7 mouse cellular contexts compared by ENCODE assay signal in the genomic region with DNA sequence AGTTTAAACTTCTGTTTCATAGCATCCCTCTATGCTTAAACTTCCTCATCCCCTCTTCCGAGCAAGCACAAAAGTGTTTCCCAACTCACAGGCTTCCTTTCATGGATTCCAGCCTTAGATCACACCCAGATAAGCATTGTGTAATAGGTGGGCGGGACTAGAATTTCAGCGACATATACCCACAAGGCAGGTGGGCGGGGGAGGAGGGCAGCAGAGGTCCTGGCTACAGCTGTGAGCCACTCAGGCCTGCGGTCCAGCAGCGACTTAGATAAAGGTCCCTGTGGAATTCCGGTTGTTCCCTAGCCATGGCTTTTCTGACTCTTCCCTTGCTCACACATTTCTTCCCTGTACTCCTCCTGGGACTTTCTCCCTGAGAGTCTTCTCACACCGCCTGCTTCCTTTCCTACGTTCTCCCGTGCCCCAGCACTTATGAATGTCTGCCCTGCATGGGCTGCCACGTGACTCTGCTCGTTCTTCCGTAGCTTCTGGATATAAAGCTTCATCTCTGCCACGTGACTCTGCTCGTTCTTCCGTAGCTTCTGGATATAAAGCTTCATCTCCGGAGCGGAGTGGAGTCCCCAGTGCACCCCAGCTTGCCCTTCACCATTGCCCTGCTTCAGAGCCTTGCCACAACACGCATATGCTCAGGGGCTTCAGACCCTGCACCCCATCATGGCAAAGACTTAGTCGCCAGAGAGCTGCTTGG.
DNase-seq lines count a peak whose midpoint lies in the region; ATAC-seq and TF ChIP-seq lines count a peak whose summit lies in the region.

No protein-coding gene starts in this region.

- peak; percentile 26 to 57; a peak in 2 of 4 replicates for ATAC-seq in hematopoietic stem cell, adult 5-6 weeks (replicated peaks in 1 of 2; ENCODE audit: insufficient read depth in 1 of 2, low FRiP score in 2 of 2, low TSS enrichment in 1 of 2, low read depth in 1 of 2, poor library complexity in 2 of 2, severe bottlenecking in 2 of 2)
- peak; percentile 44; the same call in 1 of the 2 replicates for ATAC-seq in midbrain, postnatal 0 days (ENCODE audit: low FRiP score)

- peaks cover 48% of the 10 kb centered on the region for H3K4me1 ChIP-seq in embryonic facial prominence, embryonic 10.5 days
- peaks cover 9% of the 10 kb centered on the region; the same call in 1 of the 2 replicates for H3K4me1 ChIP-seq in liver, adult 2 months (ENCODE audit: control insufficient read depth, insufficient read depth, low read length)
- H3K4me1 ChIP-seq in midbrain, postnatal 0 days (ENCODE audit: insufficient read depth, low read length) = no peaks in the 10 kb centered on the region

- WGBS in embryonic facial prominence, embryonic 10.5 days = 53% methylated on average over 20 of the region's 20 CpGs
- WGBS in liver, adult 2 months = 42% methylated on average over 20 of the region's 20 CpGs
- WGBS in midbrain, postnatal 0 days = 25% methylated on average over 20 of the region's 20 CpGs

- H3K27me3 ChIP-seq in embryonic facial prominence, embryonic 10.5 days (replicated peaks; ENCODE audit: low read depth, poor library complexity, severe bottlenecking) = no peaks in the 10 kb centered on the region
- H3K27me3 ChIP-seq in liver, adult 2 months (ENCODE audit: control insufficient read depth, insufficient read depth, low read length) = no peaks in the 10 kb centered on the region
- H3K27me3 ChIP-seq in midbrain, postnatal 0 days (ENCODE audit: insufficient read depth, low read length) = no peaks in the 10 kb centered on the region

- H3K79me2 ChIP-seq in liver, adult 2 months (ENCODE audit: control insufficient read depth, insufficient read depth, low read length) = no peaks in the 10 kb centered on the region

- H3K4me3 ChIP-seq in embryonic facial prominence, embryonic 10.5 days = no peak overlapping the region
- H3K4me3 ChIP-seq in liver, adult 2 months (ENCODE audit: insufficient read depth, low read depth, low read length) = no peak overlapping the region
- peak overlapping the region; percentile 15 for H3K4me3 ChIP-seq in midbrain, postnatal 0 days (ENCODE audit: low read depth, low read length)

- peak; percentile 67 for DNase-seq in adrenal gland, postnatal 10 days
- DNase-seq in embryonic facial prominence, embryonic 10.5 days (ENCODE audit: low spot score) = peak; percentile 51
- peak; percentile 74 for DNase-seq in liver, adult 2 months (ENCODE audit: extremely low read depth, low read depth, low spot score)
- no peak for DNase-seq in midbrain, postnatal 0 days (ENCODE audit: low spot score)
- DNase-seq in right cerebral cortex, postnatal 10 days (ENCODE audit: low spot score in 2 of 2) = no peak
- DNase-seq in frontal cortex, postnatal 14 days (ENCODE audit: low spot score in 2 of 2) = no peak

- peak overlapping the region; percentile 48; the same call in 1 of the 2 replicates for H3K27ac ChIP-seq in embryonic facial prominence, embryonic 10.5 days (replicated peaks)
- no peak overlapping the region for H3K27ac ChIP-seq in liver, adult 2 months (replicated peaks; ENCODE audit: insufficient read depth, low read depth, low read length)
- no peak overlapping the region for H3K27ac ChIP-seq in midbrain, postnatal 0 days (ENCODE audit: low read depth, low read length)

- TF ChIP-seq CTCF in liver, adult 2 months (IDR thresholded peaks at IDR 0.05; ENCODE audit: low read depth, low read length) = no peak
- no peak for TF ChIP-seq CTCF in midbrain, postnatal 0 days (IDR thresholded peaks at IDR 0.05)

- peaks cover 65% of the 10 kb centered on the region for H3K36me3 ChIP-seq in embryonic facial prominence, embryonic 10.5 days (replicated peaks)
- no peaks in the 10 kb centered on the region for H3K36me3 ChIP-seq in liver, adult 2 months (ENCODE audit: control insufficient read depth, insufficient read depth, low read length)
- no peaks in the 10 kb centered on the region for H3K36me3 ChIP-seq in midbrain, postnatal 0 days (ENCODE audit: insufficient read depth, low read length)

- TF ChIP-seq POLR2A in liver, adult 2 months (IDR thresholded peaks at IDR 0.05; ENCODE audit: extremely low read depth, insufficient read depth, low read length) = no peak

- peak overlapping the region; percentile 34 for H3K4me2 ChIP-seq in midbrain, postnatal 0 days (ENCODE audit: low read depth, low read length, poor library complexity, severe bottlenecking)

- no peaks in the 10 kb centered on the region for H3K9me3 ChIP-seq in embryonic facial prominence, embryonic 10.5 days
- no peaks in the 10 kb centered on the region for H3K9me3 ChIP-seq in midbrain, postnatal 0 days (ENCODE audit: low read length)

- no peak overlapping the region for H3K9ac ChIP-seq in liver, adult 2 months (ENCODE audit: low read depth, low read length)
- no peak overlapping the region for H3K9ac ChIP-seq in midbrain, postnatal 0 days (replicated peaks; ENCODE audit: low read length, poor library complexity, severe bottlenecking)

Comparison
In these comparisons a context has a peak if more than half of its experiments do, and no peak if none do; other contexts are left out.
1. DNase-seq: peak in adrenal gland, postnatal 10 days (single experiment), embryonic facial prominence, embryonic 10.5 days (single experiment) and liver, adult 2 months (single experiment); none in midbrain, postnatal 0 days (single experiment), right cerebral cortex, postnatal 10 days (0 of 2) and frontal cortex, postnatal 14 days (0 of 2).